Mouse (Mus musculus): ENCODE measurements at regions not wholly inside any gene's neighbourhood (a gene's known extent, or its start where the extent isn't known, plus 50 kb on each side); places are given as distances from the start of the nearest gene placed in this dataset.

DNA sequence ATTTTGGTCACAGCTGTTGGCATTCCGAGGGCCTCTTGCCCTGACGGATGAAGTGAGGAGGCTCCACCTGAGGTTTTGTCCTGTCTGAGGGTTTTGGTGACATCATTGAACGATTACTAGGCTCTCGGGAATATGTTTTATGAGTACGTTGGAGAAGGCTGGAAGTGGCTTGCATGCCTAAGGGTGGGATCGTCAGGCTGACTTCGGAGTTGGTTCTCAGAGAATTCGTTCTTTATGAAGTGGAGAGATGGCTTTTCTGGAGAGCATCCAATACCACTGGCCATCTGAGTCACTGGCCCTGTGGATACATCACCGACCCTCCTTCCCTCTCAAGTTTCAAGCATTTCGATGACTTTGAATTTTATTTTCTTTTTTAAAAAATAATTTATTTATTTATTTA is 172.0 kb downstream of the Slc38a4 start:
- TF ChIP-seq POLR2A (IDR thresholded peaks at IDR 0.05; ENCODE audit: low read depth, low read length) (no peak), CTCF (IDR thresholded peaks at IDR 0.05; ENCODE audit: extremely low read depth, insufficient read depth, insufficient read length, insufficient replicate concordance) (no peak)
- no peaks in the 10 kb centered on the region for H3K4me1 ChIP-seq (ENCODE audit: control insufficient read depth, insufficient read depth, insufficient read length)
- H3K27ac ChIP-seq (ENCODE audit: insufficient read depth, low read length): no peak overlapping the region
- 89% methylated on average over 10 of the region's 10 CpGs for WGBS
- no peaks in the 10 kb centered on the region for H3K27me3 ChIP-seq (ENCODE audit: control insufficient read depth, insufficient read depth, low read length)
- H3K4me3 ChIP-seq (ENCODE audit: extremely low read depth, insufficient read depth, insufficient read length): no peak overlapping the region
- DNase-seq (ENCODE audit: low read depth in 1 of 2, low spot score in 2 of 2): no peak
- H3K36me3 ChIP-seq (ENCODE audit: control insufficient read depth, insufficient read depth, low read length): no peaks in the 10 kb centered on the region

DNA sequence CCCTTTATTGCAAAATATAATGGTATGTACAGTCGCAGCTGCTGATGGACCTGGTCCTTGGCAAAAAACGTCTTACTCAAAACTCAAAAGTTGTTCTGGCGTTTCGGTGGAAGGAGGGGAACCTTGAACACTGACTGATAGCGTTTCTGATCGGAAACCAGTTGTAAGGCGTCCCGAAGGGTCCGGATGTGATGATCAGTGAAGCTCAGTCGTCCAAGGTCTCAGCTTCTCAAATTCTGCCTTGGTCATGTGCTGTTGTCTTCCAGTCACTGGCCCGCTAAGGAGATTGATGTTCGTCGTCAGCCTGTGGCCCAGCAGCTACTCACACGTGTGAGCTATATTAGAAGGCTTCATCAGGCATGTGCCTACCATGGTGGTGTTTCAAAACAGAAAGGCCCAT is 173.5 kb downstream of the Slc38a4 start:
- WGBS: 92% methylated on average over 14 of the region's 14 CpGs
- no peaks in the 10 kb centered on the region for H3K36me3 ChIP-seq (ENCODE audit: control insufficient read depth, insufficient read depth, low read length)
- no peak overlapping the region for H3K4me3 ChIP-seq (ENCODE audit: extremely low read depth, insufficient read depth, insufficient read length)
- DNase-seq (ENCODE audit: low read depth in 1 of 2, low spot score in 2 of 2): no peak
- TF ChIP-seq CTCF (IDR thresholded peaks at IDR 0.05; ENCODE audit: extremely low read depth, insufficient read depth, insufficient read length, insufficient replicate concordance) (no peak), POLR2A (IDR thresholded peaks at IDR 0.05; ENCODE audit: low read depth, low read length) (no peak)
- no peaks in the 10 kb centered on the region for H3K27me3 ChIP-seq (ENCODE audit: control insufficient read depth, insufficient read depth, low read length)
- H3K4me1 ChIP-seq (ENCODE audit: control insufficient read depth, insufficient read depth, insufficient read length): no peaks in the 10 kb centered on the region
- no peak overlapping the region for H3K27ac ChIP-seq (ENCODE audit: insufficient read depth, low read length)

DNA sequence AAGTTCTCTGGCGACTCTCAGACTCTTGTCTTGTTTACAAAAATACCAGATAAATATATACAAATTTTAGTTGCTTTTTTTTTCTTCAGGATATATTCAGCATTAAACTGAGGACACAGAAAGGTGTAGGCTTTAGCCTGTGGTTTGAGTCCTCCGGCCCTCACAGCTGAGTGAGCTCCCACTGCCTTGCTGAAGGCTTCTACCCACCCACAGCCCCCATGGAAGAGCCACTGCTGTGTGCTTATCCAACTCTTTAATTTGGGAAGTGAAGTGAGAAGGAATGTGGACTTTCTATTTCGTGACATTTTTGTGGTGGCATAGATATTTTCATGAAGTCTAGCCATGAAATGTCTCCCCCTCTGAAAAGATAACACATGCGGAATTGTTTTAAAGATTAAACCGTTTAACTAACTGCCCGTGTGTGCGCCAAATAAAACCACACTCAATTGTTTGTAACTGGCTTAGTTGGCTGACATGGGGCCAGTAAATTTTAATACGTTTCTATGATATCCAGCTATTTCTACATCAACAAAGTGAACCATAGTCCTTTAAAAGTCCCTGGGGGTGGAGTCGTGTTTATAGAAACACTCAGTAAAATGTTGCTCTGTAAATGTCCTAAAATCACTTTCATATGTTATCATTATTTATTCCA is 174.1 kb downstream of the Slc38a4 start:
- 88% methylated on average over 9 of the region's 9 CpGs for WGBS
- TF ChIP-seq CTCF (IDR thresholded peaks at IDR 0.05; ENCODE audit: extremely low read depth, insufficient read depth, insufficient read length, insufficient replicate concordance): no peak
- TF ChIP-seq POLR2A (IDR thresholded peaks at IDR 0.05; ENCODE audit: low read depth, low read length): no peak

DNA sequence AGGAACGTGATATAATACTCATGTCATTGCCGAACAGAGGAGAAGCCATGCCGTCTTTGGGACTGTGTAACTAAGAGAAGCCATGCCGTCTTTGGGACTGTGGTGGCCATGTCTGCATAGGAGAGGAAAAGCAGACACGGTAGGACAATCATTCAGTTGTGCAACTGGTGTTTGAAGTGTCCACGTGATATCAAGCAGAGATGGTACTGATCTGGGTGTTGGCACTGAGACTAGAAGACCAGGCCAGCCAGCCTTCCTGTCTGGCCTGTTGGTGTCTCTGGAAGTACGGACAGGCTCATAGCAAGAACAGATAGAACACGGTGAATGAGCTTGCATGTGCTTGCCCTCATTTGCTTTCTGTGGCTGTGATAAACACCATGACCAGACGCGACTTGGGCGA is 175.7 kb downstream of the Slc38a4 start:
- TF ChIP-seq CTCF (IDR thresholded peaks at IDR 0.05; ENCODE audit: extremely low read depth, insufficient read depth, insufficient read length, insufficient replicate concordance): no peak
- no peak for TF ChIP-seq POLR2A (IDR thresholded peaks at IDR 0.05; ENCODE audit: low read depth, low read length)
- Histone ChIP-seq H3K27ac (ENCODE audit: insufficient read depth, low read length) (no peak overlapping the region), H3K27me3 (ENCODE audit: control insufficient read depth, insufficient read depth, low read length) (no peaks in the 10 kb centered on the region), H3K4me3 (ENCODE audit: extremely low read depth, insufficient read depth, insufficient read length) (no peak overlapping the region), H3K4me1 (ENCODE audit: control insufficient read depth, insufficient read depth, insufficient read length) (no peaks in the 10 kb centered on the region), H3K36me3 (ENCODE audit: control insufficient read depth, insufficient read depth, low read length) (no peaks in the 10 kb centered on the region)
- 93% methylated on average over 11 of the region's 11 CpGs for WGBS
- DNase-seq (ENCODE audit: low read depth in 1 of 2, low spot score in 2 of 2): no peak

More for the DNA sequence above, 174.1 kb downstream of the Slc38a4 start:
- no peaks in the 10 kb centered on the region for H3K36me3 ChIP-seq (ENCODE audit: control insufficient read depth, insufficient read depth, low read length)
- no peak overlapping the region for H3K4me3 ChIP-seq (ENCODE audit: extremely low read depth, insufficient read depth, insufficient read length)
- DNase-seq (ENCODE audit: low read depth in 1 of 2, low spot score in 2 of 2): no peak
- no peaks in the 10 kb centered on the region for H3K4me1 ChIP-seq (ENCODE audit: control insufficient read depth, insufficient read depth, insufficient read length)
- H3K27me3 ChIP-seq (ENCODE audit: control insufficient read depth, insufficient read depth, low read length): no peaks in the 10 kb centered on the region
- H3K27ac ChIP-seq (ENCODE audit: insufficient read depth, low read length): no peak overlapping the region

DNA sequence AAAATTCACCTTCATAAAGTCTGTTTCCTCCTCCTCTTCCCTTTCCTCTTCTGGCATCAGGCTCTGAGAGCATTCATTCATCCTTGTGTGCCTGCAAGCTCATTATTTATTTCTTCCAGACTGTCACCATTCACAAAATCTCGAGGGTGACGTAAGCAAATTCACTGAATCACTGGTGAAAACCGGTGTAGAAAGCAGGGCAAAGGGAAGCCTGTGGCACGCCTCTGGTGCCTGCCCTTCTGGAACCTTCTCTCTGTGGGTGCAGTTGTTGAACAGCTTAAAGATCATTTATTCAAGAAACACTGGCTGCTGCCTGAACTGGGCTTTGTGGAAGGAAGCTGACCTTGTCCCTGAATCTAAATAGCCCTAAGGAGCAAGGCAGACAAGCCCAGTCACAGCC is 177.0 kb downstream of the Slc38a4 start:
- Histone ChIP-seq H3K36me3 (ENCODE audit: control insufficient read depth, insufficient read depth, low read length) (no peaks in the 10 kb centered on the region), H3K4me3 (ENCODE audit: extremely low read depth, insufficient read depth, insufficient read length) (no peak overlapping the region), H3K27me3 (ENCODE audit: control insufficient read depth, insufficient read depth, low read length) (no peaks in the 10 kb centered on the region), H3K4me1 (ENCODE audit: control insufficient read depth, insufficient read depth, insufficient read length) (no peaks in the 10 kb centered on the region), H3K27ac (ENCODE audit: insufficient read depth, low read length) (no peak overlapping the region)
- TF ChIP-seq CTCF (IDR thresholded peaks at IDR 0.05; ENCODE audit: extremely low read depth, insufficient read depth, insufficient read length, insufficient replicate concordance) (no peak), POLR2A (IDR thresholded peaks at IDR 0.05; ENCODE audit: low read depth, low read length) (no peak)
- no peak for DNase-seq (ENCODE audit: low read depth in 1 of 2, low spot score in 2 of 2)
- WGBS: 53% methylated on average over 4 of the region's 4 CpGs

DNA sequence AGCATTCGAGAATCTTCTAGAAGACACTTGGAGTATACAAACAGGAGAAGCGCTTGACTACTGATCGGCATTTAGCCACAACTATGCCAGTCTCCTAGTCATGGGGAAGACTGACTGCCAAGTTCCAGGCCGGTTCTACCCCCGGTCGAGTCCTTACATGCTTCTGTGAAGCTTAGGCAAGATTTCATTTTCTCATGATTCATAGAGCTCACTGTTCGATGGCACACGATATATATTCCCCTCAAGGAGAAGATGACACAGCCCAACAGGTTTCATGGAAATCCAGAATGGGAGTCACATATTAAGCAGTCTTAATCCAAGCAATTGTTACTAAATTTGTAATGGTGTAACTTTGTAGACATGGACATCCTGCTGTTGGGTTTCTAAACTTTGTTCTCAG is 177.8 kb downstream of the Slc38a4 start:
- DNase-seq (ENCODE audit: low read depth in 1 of 2, low spot score in 2 of 2): no peak
- 90% methylated on average over 8 of the region's 8 CpGs for WGBS
- no peaks in the 10 kb centered on the region for H3K4me1 ChIP-seq (ENCODE audit: control insufficient read depth, insufficient read depth, insufficient read length)
- no peaks in the 10 kb centered on the region for H3K27me3 ChIP-seq (ENCODE audit: control insufficient read depth, insufficient read depth, low read length)
- H3K4me3 ChIP-seq (ENCODE audit: extremely low read depth, insufficient read depth, insufficient read length): no peak overlapping the region
- H3K27ac ChIP-seq (ENCODE audit: insufficient read depth, low read length): no peak overlapping the region
- H3K36me3 ChIP-seq (ENCODE audit: control insufficient read depth, insufficient read depth, low read length): no peaks in the 10 kb centered on the region
- TF ChIP-seq CTCF (IDR thresholded peaks at IDR 0.05; ENCODE audit: extremely low read depth, insufficient read depth, insufficient read length, insufficient replicate concordance) (no peak), POLR2A (IDR thresholded peaks at IDR 0.05; ENCODE audit: low read depth, low read length) (no peak)

DNA sequence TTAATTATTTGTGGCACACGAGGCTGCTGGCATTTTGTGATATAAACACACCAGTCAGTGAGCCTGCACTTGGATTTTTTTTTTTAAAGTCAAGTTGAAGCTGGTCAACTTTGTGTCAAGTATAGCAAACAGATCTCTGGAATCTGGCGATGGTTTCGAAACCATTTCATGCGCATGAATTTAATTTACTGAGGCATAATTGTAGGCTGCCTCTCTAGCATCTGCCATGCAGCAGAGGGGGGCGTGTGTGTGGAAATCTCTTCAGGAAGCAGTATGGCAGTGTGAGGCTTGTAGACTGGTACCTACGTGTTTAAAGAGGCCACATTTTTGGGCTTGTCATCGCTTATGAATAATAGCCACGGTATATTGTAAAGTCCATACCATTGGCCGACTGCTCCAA is 177.7 kb upstream of the Slc38a2 start:
- H3K4me3 ChIP-seq (ENCODE audit: extremely low read depth, insufficient read depth, insufficient read length): no peak overlapping the region
- no peaks in the 10 kb centered on the region for H3K36me3 ChIP-seq (ENCODE audit: control insufficient read depth, insufficient read depth, low read length)
- H3K27ac ChIP-seq (ENCODE audit: insufficient read depth, low read length): no peak overlapping the region
- no peaks in the 10 kb centered on the region for H3K27me3 ChIP-seq (ENCODE audit: control insufficient read depth, insufficient read depth, low read length)
- TF ChIP-seq POLR2A (IDR thresholded peaks at IDR 0.05; ENCODE audit: low read depth, low read length) (no peak), CTCF (IDR thresholded peaks at IDR 0.05; ENCODE audit: extremely low read depth, insufficient read depth, insufficient read length, insufficient replicate concordance) (no peak)
- no peaks in the 10 kb centered on the region for H3K4me1 ChIP-seq (ENCODE audit: control insufficient read depth, insufficient read depth, insufficient read length)
- no peak for DNase-seq (ENCODE audit: low read depth in 1 of 2, low spot score in 2 of 2)
- WGBS: 89% methylated on average over 9 of the region's 9 CpGs
